Mouse (Mus musculus) intestine, embryonic 16.5 days (tissue): ENCODE results near the gene Map4k4. TPM values are rescaled to one million over a fixed set of nuclear protein-coding genes. Genes with fewer than 3 reads are reported as not detected.

Source experiments
- ATAC-seq: fragments of 200-750 bp; cut with Nextera tagmentation; 2 replicates; pipeline ENCODE4 v1.8.0; 2017; ENCODE audit warnings: moderate TSS enrichment, moderate library complexity
- H3K27ac ChIP-seq: fragments of 300-500 bp; sonication (generic); 2 replicates; pipeline ENCODE4 v1.5.1; 2014; ENCODE audit warnings: mild to moderate bottlenecking, low read length
- H3K27me3 ChIP-seq: fragments of 300-500 bp; sonication (generic); replicated peaks from 2 replicates; pipeline ENCODE4 v1.6.1; 2014; ENCODE audit warnings: low read length, control low read depth, mixed read lengths; ENCODE audit not compliant: control insufficient read depth, insufficient read depth
- H3K36me3 ChIP-seq: fragments of 300-500 bp; sonication (generic); 2 replicates; pipeline ENCODE4 v1.6.1; 2014; ENCODE audit warnings: low read length, control low read depth; ENCODE audit not compliant: control insufficient read depth, insufficient read depth
- H3K4me1 ChIP-seq: fragments of 300-500 bp; sonication (generic); 2 replicates; pipeline ENCODE4 v1.6.1; 2014; ENCODE audit warnings: low read length, control low read depth, mixed read lengths; ENCODE audit not compliant: control insufficient read depth, insufficient read depth
- H3K4me2 ChIP-seq: fragments of 300-500 bp; sonication (generic); 2 replicates; pipeline ENCODE4 v1.6.1; 2014; ENCODE audit warnings: low read depth, low read length, control low read depth
- H3K4me3 ChIP-seq: fragments of 300-500 bp; sonication (generic); 2 replicates; pipeline ENCODE4 v1.5.1; 2014; ENCODE audit warnings: mild to moderate bottlenecking, low read length
- H3K9ac ChIP-seq: fragments of 300-500 bp; sonication (generic); 2 replicates; pipeline ENCODE4 v1.6.1; 2014; ENCODE audit warnings: low read depth, low read length
- H3K9me3 ChIP-seq: fragments of 300-500 bp; sonication (generic); 2 replicates; pipeline ENCODE4 v1.6.1; 2016; ENCODE audit warnings: low read length, control low read depth; ENCODE audit not compliant: control insufficient read depth
- WGBS: fragments of 180-500 bp; shearing (Covaris S2); extraction: QIAGEN DNeasy Blood & Tissue Kit; methylation state at CpG from one replicate; pipeline ENCODE4 v1.1.7; 2014; 5-methylcytosine and 5-hydroxymethylcytosine counted together
- polyA plus RNA-seq: library from polyadenylated mRNA; unstranded; fragments of >200 nt; fragmentation: Nextera tagmentation; extraction: Ambion mirVana; gene quantifications from 2 replicates; pipeline ENCODE4 v1.2.1, GENCODE M21; 2015

Gene Map4k4
- polyA plus RNA-seq, 1 experiment from 2014 or later: 10.1 TPM

- Histone ChIP-seq H3K27ac (no peak overlapping the region), H3K4me3 (no peak overlapping the region), H3K27me3 (no peaks in the 10 kb centered on the region), H3K9me3 (no peaks in the 10 kb centered on the region), H3K36me3 (peaks cover 11% of the 10 kb centered on the region), H3K4me1 (peaks cover 6% of the 10 kb centered on the region; the same call in 1 of the 2 replicates), H3K4me2 (no peak overlapping the region), H3K9ac (no peak overlapping the region)
- 74% methylated on average over 11 of the region's 11 CpGs for WGBS
- ATAC-seq: peak; percentile 53; the same call in 1 of the 2 replicates
Observed at GRCm38 (mm10) chr1:39976847-39977744, 76.4 kb downstream of the Map4k4 start.

GRCm38 (mm10) chr1:39978781-39979486, 78.2 kb downstream of the Map4k4 start:
- ATAC-seq: no peak
- Histone ChIP-seq H3K4me2 (no peak overlapping the region), H3K36me3 (peaks cover 11% of the 10 kb centered on the region), H3K27me3 (no peaks in the 10 kb centered on the region), H3K27ac (no peak overlapping the region), H3K9ac (no peak overlapping the region), H3K4me1 (no peaks in the 10 kb centered on the region), H3K4me3 (no peak overlapping the region), H3K9me3 (no peaks in the 10 kb centered on the region)
- 89% methylated on average over 20 of the region's 20 CpGs for WGBS

- no peak overlapping the region for H3K9ac ChIP-seq
- no peak overlapping the region for H3K4me2 ChIP-seq
- H3K27me3 ChIP-seq: no peaks in the 10 kb centered on the region
- 87% methylated on average over 15 of the region's 15 CpGs for WGBS
- H3K36me3 ChIP-seq: peaks cover 14% of the 10 kb centered on the region
- no peak overlapping the region for H3K27ac ChIP-seq
- no peaks in the 10 kb centered on the region for H3K4me1 ChIP-seq
- H3K9me3 ChIP-seq: no peaks in the 10 kb centered on the region
- no peak overlapping the region for H3K4me3 ChIP-seq
- ATAC-seq: no peak
Observed at GRCm38 (mm10) chr1:39980314-39981290, 79.9 kb downstream of the Map4k4 start.

- no peak overlapping the region for H3K4me2 ChIP-seq
- no peak overlapping the region for H3K9ac ChIP-seq
- H3K4me1 ChIP-seq: no peaks in the 10 kb centered on the region
- H3K36me3 ChIP-seq: peaks cover 11% of the 10 kb centered on the region
- H3K27ac ChIP-seq: no peak overlapping the region
- H3K4me3 ChIP-seq: no peak overlapping the region
- WGBS: 74% methylated on average over 3 of the region's 3 CpGs
- H3K9me3 ChIP-seq: no peaks in the 10 kb centered on the region
- ATAC-seq: no peak
- no peaks in the 10 kb centered on the region for H3K27me3 ChIP-seq
Observed at GRCm38 (mm10) chr1:39981970-39982369, 81.3 kb downstream of the Map4k4 start.

GRCm38 (mm10) chr1:39982727-39983487, 82.2 kb downstream of the Map4k4 start:
- no peak overlapping the region for H3K4me3 ChIP-seq
- no peak overlapping the region for H3K4me2 ChIP-seq
- 0 out of 2 replicates have a peak, but pooled peaks have one; percentile 36 for ATAC-seq
- H3K36me3 ChIP-seq: peaks cover 7% of the 10 kb centered on the region
- 62% methylated on average over 13 of the region's 13 CpGs for WGBS
- peak overlapping the region; percentile 2; the same call in 1 of the 2 replicates for H3K27ac ChIP-seq
- H3K9me3 ChIP-seq: no peaks in the 10 kb centered on the region
- H3K9ac ChIP-seq: no peak overlapping the region
- no peaks in the 10 kb centered on the region for H3K27me3 ChIP-seq
- H3K4me1 ChIP-seq: no peaks in the 10 kb centered on the region

- H3K4me2 ChIP-seq: no peak overlapping the region
- H3K9me3 ChIP-seq: no peaks in the 10 kb centered on the region
- no peaks in the 10 kb centered on the region for H3K4me1 ChIP-seq
- H3K27ac ChIP-seq: no peak overlapping the region
- no peak for ATAC-seq
- no peak overlapping the region for H3K4me3 ChIP-seq
- H3K36me3 ChIP-seq: peaks cover 13% of the 10 kb centered on the region
- no peaks in the 10 kb centered on the region for H3K27me3 ChIP-seq
- no peak overlapping the region for H3K9ac ChIP-seq
- WGBS: 81% methylated on average over 9 of the region's 9 CpGs
Observed at GRCm38 (mm10) chr1:39984331-39984730, 83.6 kb downstream of the Map4k4 start.

GRCm38 (mm10) chr1:39986820-39987219, 86.1 kb downstream of the Map4k4 start:
- no peak for ATAC-seq
- Histone ChIP-seq H3K4me1 (no peaks in the 10 kb centered on the region), H3K9ac (no peak overlapping the region), H3K4me2 (no peak overlapping the region), H3K27ac (no peak overlapping the region), H3K36me3 (peaks cover 24% of the 10 kb centered on the region), H3K4me3 (no peak overlapping the region), H3K9me3 (no peaks in the 10 kb centered on the region), H3K27me3 (no peaks in the 10 kb centered on the region)
- WGBS: 88% methylated on average over 9 of the region's 9 CpGs

GRCm38 (mm10) chr1:39988841-39989240, 88.1 kb downstream of the Map4k4 start:
- Histone ChIP-seq H3K4me1 (no peaks in the 10 kb centered on the region), H3K36me3 (peaks cover 25% of the 10 kb centered on the region), H3K27me3 (no peaks in the 10 kb centered on the region), H3K9ac (no peak overlapping the region), H3K4me3 (no peak overlapping the region), H3K4me2 (no peak overlapping the region), H3K9me3 (no peaks in the 10 kb centered on the region), H3K27ac (no peak overlapping the region)
- ATAC-seq: no peak
- WGBS: 77% methylated on average over 12 of the region's 12 CpGs
